Mouse (Mus musculus): ENCODE measurements around the gene Bglap3.
"Not testable (repeated sequence)": the region's sequence is repeated elsewhere in the genome, so short reads cannot be mapped to it uniquely, and the experiment has no call there.

DNA sequence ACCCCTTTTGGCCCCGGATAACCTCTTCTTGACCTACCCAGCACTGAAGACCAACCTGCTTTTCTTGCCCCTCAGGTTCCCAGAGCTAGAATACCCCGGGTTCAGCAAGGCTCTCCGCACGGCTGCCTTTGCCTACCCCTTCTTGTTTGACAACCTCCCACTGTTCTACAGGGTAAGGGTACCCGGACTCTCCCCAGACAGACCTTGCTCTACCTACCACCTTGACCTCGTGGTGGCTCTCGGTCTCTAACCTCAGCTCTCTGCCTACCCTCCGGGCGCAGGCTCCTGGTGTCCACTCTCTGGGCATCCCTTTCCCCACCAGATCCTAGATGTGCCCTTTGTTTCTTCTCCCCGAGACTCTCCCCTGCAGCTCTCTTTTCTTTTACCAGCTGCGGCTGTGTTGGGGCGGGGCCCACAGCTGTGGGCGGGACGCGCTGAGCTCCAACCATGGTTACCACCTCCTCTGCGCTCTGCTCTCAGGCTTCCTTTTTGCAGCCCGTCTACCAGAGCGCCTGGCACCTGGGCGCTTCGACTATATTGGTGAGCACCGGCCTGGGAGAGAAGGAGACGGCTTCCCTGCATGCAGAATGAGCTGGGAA, 5.6 kb downstream of the Bglap3 start:
- TF ChIP-seq CTCF (IDR thresholded peaks at IDR 0.05; ENCODE audit: control insufficient read depth, insufficient read depth, insufficient replicate concordance, low read depth, low read length); POLR2A (IDR thresholded peaks at IDR 0.05; ENCODE audit: control insufficient read depth, low read depth, low read length): not testable (repeated sequence)
